Mouse (Mus musculus) embryonic facial prominence, embryonic 11.5 days (tissue): Measurements from ENCODE around the gene Amigo2. TPM values are rescaled to one million over a fixed set of nuclear protein-coding genes. Genes with fewer than 3 reads are reported as not detected.

Experiments
- ATAC-seq: fragments of 200-750 bp; cut with Nextera tagmentation; replicated peaks from 2 replicates; pipeline ENCODE4 v1.8.0; 2017; ENCODE audit warnings: low read depth; ENCODE audit not compliant: insufficient number of reproducible peaks, low FRiP score, low TSS enrichment
- DNase-seq: peaks from one replicate; pipeline ENCODE4 v3.0.0-alpha.2; 2015; ENCODE audit warnings: low spot score
- H3K27ac ChIP-seq: fragments of 300-500 bp; sonication (generic); replicated peaks from 2 replicates; pipeline ENCODE4 v1.5.1; 2014; ENCODE audit warnings: mild to moderate bottlenecking, low read depth, low read length, control low read depth
- H3K27me3 ChIP-seq: fragments of 300-500 bp; sonication (generic); 2 replicates; pipeline ENCODE4 v1.6.1; 2014; ENCODE audit warnings: mild to moderate bottlenecking, low read length, moderate library complexity, mixed read lengths; ENCODE audit not compliant: control insufficient read depth, insufficient read depth
- H3K36me3 ChIP-seq: fragments of 300-500 bp; sonication (generic); replicated peaks from 2 replicates; pipeline ENCODE4 v1.6.1; 2014; ENCODE audit warnings: low read depth, mild to moderate bottlenecking, low read length, moderate library complexity, mixed read lengths; ENCODE audit not compliant: control insufficient read depth, insufficient read depth
- H3K4me1 ChIP-seq: fragments of 300-500 bp; sonication (generic); 2 replicates; pipeline ENCODE4 v1.6.1; 2014; ENCODE audit warnings: low read length, mixed read lengths; ENCODE audit not compliant: control insufficient read depth, insufficient read depth
- H3K4me2 ChIP-seq: fragments of 300-500 bp; sonication (generic); 2 replicates; pipeline ENCODE4 v1.6.1; 2014; ENCODE audit warnings: low read depth, mild to moderate bottlenecking, control low read depth, low read length, moderate library complexity
- H3K4me3 ChIP-seq: fragments of 300-500 bp; sonication (generic); 2 replicates; pipeline ENCODE4 v1.5.1; 2014; ENCODE audit warnings: low read depth, low read length, control low read depth
- H3K9ac ChIP-seq: fragments of 300-500 bp; sonication (generic); replicated peaks from 2 replicates; pipeline ENCODE4 v1.6.1; 2014; ENCODE audit warnings: mild to moderate bottlenecking, control low read depth, low read length
- H3K9me3 ChIP-seq: fragments of 300-500 bp; sonication (generic); replicated peaks from 2 replicates; pipeline ENCODE4 v1.6.1; 2016; ENCODE audit warnings: mild to moderate bottlenecking, low read length, inconsistent platforms, mixed read lengths; ENCODE audit not compliant: control insufficient read depth
- WGBS: fragments of 180-500 bp; shearing (Covaris S2); extraction: QIAGEN DNeasy Blood & Tissue Kit; methylation state at CpG from one replicate; pipeline ENCODE4 v1.1.7; 2014; 5-methylcytosine and 5-hydroxymethylcytosine counted together
- polyA plus RNA-seq: library from polyadenylated mRNA; unstranded; fragments of >200 nt; fragmentation: Nextera tagmentation; extraction: Ambion mirVana; gene quantifications from 2 replicates; pipeline ENCODE4 v1.2.1, GENCODE M21; 2014

Amigo2 gene
- polyA plus RNA-seq, 1 experiment from 2014 or later, result 5.9 TPM

DNA sequence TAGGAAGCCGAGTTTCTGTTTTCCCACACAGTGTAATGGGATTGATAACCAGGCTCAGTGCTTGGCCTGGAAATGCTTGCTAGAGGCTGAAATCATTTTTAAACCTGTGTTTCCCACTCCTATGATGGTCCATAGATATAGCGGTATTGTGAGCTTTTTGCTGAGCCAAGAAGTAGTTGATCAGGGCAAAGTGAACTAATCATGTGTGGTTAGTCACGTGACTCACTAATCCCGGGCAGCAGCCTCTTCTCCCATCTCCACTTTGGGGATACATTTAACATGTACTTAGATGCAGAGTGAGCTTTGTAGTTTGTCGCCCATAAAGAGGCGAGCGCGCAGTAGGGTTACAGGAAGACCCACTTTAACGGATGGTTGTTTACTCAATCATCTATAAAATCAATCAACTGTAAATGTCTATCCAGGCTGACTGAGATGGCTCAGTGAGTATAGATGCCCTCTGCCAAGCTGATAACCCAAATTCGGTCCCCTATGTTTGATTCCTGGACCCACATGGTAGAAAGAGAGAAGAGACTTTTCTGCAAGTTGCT is 38.7 kb upstream of the Amigo2 start:
- no peak overlapping the region for H3K27ac ChIP-seq
- no peak overlapping the region for H3K4me3 ChIP-seq
- H3K4me1 ChIP-seq, result no peaks in the 10 kb centered on the region
- 87% methylated on average over 10 of the region's 10 CpGs for whole genome bisulfite sequencing
- ATAC-seq (no peak), DNase-seq (no peak)
- no peaks in the 10 kb centered on the region for H3K9me3 ChIP-seq
- H3K9ac ChIP-seq, result no peak overlapping the region
- H3K27me3 ChIP-seq, result no peaks in the 10 kb centered on the region
- no peak overlapping the region for H3K4me2 ChIP-seq
- no peaks in the 10 kb centered on the region for H3K36me3 ChIP-seq

DNA sequence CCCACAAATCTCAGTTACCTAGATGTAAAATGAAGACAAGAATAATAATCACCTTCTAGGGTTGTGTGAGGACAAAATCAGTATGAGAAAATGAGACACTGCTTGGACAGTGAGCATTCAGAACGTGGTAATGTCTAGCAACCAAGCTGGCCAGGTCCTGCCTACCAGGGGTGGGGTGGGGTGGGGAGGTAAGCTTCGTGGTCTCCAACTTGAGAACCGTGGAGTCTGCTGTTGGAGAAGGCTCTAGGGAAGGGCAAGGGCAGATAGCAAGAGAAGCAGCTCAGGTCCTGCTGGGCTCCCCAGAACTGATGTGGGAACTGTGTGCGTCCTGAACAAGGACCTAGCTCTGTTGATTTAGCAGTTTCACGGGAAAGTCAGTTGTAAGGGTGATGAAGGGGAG is 37.1 kb upstream of the Amigo2 start:
- WGBS, result 79% methylated on average over 5 of the region's 5 CpGs
- Histone ChIP-seq H3K27ac (no peak overlapping the region), H3K4me3 (no peak overlapping the region), H3K9ac (no peak overlapping the region), H3K27me3 (no peaks in the 10 kb centered on the region), H3K4me1 (no peaks in the 10 kb centered on the region), H3K36me3 (no peaks in the 10 kb centered on the region), H3K9me3 (no peaks in the 10 kb centered on the region), H3K4me2 (no peak overlapping the region)
- no peak for ATAC-seq
- DNase-seq, result no peak

DNA sequence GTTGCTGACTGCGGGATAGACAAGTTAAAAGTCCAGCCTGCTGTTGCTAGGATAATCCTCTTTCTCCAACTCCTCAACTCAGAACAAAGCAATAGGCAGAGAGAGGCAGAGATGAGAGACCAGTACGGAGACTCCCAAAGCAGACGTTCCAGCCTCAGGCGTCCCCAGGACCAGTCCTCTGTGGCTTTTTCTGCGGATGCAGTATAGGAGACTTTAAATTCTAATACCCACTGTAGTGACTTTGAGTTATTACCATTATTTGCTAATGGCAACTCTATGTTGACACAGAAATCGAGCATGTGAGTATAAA is 35.4 kb upstream of the Amigo2 start:
- WGBS, result 75% methylated on average over 6 of the region's 6 CpGs
- no peak overlapping the region for H3K4me3 ChIP-seq
- no peak overlapping the region for H3K4me2 ChIP-seq
- no peaks in the 10 kb centered on the region for H3K36me3 ChIP-seq
- H3K27me3 ChIP-seq, result no peaks in the 10 kb centered on the region
- DNase-seq (no peak), ATAC-seq (no peak)
- no peaks in the 10 kb centered on the region for H3K4me1 ChIP-seq
- H3K27ac ChIP-seq, result no peak overlapping the region
- H3K9ac ChIP-seq, result no peak overlapping the region
- no peaks in the 10 kb centered on the region for H3K9me3 ChIP-seq

DNA sequence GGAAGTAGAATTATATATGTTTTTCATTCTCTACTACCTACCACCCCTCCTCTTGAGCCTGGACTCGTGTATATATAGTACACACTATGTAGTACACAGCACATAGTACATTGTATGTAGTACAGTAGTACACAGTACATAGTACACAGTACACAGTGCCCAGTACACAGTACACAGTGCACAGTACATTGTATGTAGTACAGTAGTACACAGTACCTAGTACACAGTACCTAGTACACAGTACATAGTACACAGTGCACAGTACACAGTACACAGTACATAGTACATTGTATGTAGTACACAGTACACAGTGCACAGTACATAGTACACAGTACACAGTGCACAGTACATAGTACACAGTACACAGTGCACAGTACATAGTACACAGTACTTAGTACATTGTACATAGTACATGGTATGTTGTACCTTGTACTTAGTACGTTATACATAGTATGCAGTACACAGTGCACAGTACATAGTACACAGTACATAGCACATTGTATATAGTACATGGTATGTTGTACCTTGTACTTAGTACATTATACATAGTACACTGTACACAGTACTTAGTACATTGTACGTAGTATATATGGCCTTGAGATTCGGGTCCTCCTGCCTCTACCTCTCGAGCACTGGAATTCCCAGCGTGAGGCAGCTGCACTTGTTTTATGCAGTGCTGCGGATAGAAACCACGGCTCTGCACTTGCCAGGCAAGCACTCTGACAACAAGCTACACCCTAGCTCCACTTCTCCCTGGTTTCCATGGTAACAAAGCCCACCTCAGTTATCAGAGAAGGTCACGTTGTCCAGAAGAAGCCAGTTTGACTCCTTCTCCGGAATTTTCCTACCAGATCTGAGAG is 34.9 kb upstream of the Amigo2 start:
- Histone ChIP-seq H3K4me3 (no peak overlapping the region), H3K36me3 (no peaks in the 10 kb centered on the region), H3K4me2 (no peak overlapping the region), H3K27ac (no peak overlapping the region), H3K27me3 (no peaks in the 10 kb centered on the region), H3K4me1 (no peaks in the 10 kb centered on the region), H3K9ac (no peak overlapping the region), H3K9me3 (no peaks in the 10 kb centered on the region)
- 74% methylated on average over 10 of the region's 10 CpGs for WGBS
- no peak for DNase-seq
- 0 out of 2 replicates have a peak, but pooled peaks have one; percentile 52 for ATAC-seq

DNA sequence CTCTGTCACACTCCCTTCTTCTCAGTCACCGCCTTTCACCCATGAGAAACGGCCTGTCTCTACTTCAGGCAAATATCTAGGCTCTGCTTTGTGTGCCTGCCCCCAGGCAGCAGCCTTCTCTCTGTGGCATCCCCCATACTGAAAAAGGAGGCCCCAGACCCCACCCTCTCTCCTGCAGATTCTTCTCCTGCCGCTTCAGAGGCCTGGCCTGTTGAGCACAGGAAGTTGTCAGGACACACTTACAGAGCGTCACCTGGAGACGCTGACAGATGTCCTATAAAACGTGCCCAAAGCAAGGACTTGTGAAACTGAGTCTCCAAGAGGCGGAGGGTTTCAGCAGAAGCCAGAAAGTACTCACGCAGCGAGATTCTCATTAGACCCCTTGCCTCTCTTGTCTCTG is 33.7 kb upstream of the Amigo2 start:
- 60% methylated on average over 9 of the region's 9 CpGs for WGBS

DNA sequence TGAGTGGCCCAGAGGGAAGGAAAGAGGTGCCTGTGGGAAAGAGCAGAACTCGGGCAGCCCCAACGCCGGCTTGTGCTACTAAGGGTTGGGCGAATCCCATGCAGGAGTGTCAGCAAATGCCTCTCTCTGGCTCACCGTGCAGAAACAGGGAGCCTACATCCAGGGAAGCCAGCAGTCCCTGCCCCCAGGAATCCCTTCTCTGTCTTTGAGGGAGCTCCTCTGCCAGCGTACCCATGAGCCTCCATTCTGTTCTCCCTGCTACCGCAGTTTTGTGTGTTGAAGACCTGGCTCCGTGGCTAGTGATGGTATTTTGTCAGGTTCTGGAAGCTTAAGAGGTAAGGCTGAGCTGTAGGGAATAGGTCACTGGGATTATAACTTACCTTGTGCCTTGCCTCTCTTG is 33.0 kb upstream of the Amigo2 start:
- no peaks in the 10 kb centered on the region for H3K36me3 ChIP-seq
- no peak for DNase-seq

More for the DNA sequence above, 33.7 kb upstream of the Amigo2 start:
- Histone ChIP-seq H3K9me3 (no peaks in the 10 kb centered on the region), H3K9ac (no peak overlapping the region), H3K4me2 (no peak overlapping the region), H3K27me3 (no peaks in the 10 kb centered on the region), H3K27ac (no peak overlapping the region), H3K36me3 (no peaks in the 10 kb centered on the region), H3K4me3 (no peak overlapping the region), H3K4me1 (no peaks in the 10 kb centered on the region)
- ATAC-seq, result no peak
- DNase-seq, result no peak

DNA sequence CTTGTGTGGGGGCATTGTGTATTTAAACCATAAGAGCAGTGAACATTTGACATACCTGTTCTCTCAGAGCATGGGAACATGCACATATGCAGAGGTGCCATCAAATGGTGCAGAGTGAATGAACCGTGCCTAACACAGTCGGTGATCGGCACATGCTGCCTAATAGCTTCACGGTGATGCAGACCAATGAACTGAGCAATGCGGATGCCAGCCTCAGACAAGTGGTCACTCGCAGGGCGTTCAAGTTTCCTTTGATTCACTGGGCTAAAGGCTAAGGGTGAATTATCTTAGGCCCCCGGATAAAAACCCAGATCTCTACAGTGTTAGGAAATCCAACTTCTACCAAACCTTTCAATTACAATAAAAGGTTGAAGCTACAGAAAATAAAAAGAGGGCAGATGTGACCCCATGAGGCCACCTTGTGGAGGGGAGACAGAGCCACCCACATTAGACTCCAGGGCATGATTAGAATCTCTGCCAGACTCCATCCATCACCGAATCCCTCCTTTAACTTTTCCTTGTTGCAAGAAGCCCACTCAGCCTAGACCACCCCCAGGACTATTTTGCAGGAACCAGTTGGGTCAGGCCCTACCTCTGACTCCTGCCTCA is 31.4 kb upstream of the Amigo2 start:
- Histone ChIP-seq H3K27me3 (no peaks in the 10 kb centered on the region), H3K27ac (no peak overlapping the region), H3K9me3 (no peaks in the 10 kb centered on the region), H3K36me3 (no peaks in the 10 kb centered on the region), H3K4me3 (no peak overlapping the region), H3K4me1 (no peaks in the 10 kb centered on the region), H3K9ac (no peak overlapping the region), H3K4me2 (no peak overlapping the region)
- no peak for DNase-seq
- 93% methylated on average over 9 of the region's 9 CpGs for WGBS
- ATAC-seq, result no peak

More for the DNA sequence above, 33.0 kb upstream of the Amigo2 start:
- no peaks in the 10 kb centered on the region for H3K27me3 ChIP-seq
- WGBS, result 84% methylated on average over 8 of the region's 8 CpGs
- no peaks in the 10 kb centered on the region for H3K4me1 ChIP-seq
- no peak for ATAC-seq
- no peak overlapping the region for H3K4me2 ChIP-seq
- H3K9me3 ChIP-seq, result no peaks in the 10 kb centered on the region
- H3K27ac ChIP-seq, result no peak overlapping the region
- H3K4me3 ChIP-seq, result no peak overlapping the region
- no peak overlapping the region for H3K9ac ChIP-seq

DNA sequence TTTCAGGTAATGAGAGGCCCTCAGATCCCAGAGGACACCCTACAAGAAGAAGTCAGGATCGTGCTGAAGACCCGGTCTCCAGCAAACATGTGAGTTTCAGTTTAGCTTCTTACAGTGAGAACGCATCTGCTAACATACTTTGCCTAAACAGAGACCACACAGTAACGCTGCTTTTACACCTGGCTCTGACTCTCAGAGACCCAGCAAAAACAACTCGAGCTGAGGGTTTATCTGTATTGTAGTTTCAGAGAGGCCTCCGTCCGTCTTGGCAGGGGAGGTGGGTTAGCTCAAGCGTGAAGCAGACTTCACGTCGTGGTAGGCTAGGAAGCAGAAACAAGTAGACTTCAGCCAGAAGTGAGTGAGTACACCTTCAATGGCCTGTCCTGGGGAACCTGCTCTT is 30.2 kb upstream of the Amigo2 start:
- WGBS, result 67% methylated on average over 10 of the region's 10 CpGs
- H3K36me3 ChIP-seq, result no peaks in the 10 kb centered on the region
- no peaks in the 10 kb centered on the region for H3K9me3 ChIP-seq
- no peaks in the 10 kb centered on the region for H3K27me3 ChIP-seq
- no peak for DNase-seq
- no peaks in the 10 kb centered on the region for H3K4me1 ChIP-seq
- H3K27ac ChIP-seq, result no peak overlapping the region
- no peak for ATAC-seq
- H3K4me2 ChIP-seq, result no peak overlapping the region
- no peak overlapping the region for H3K9ac ChIP-seq
- H3K4me3 ChIP-seq, result no peak overlapping the region
